Mouse (Mus musculus): Measurements from ENCODE around the gene Hck.

DNA sequence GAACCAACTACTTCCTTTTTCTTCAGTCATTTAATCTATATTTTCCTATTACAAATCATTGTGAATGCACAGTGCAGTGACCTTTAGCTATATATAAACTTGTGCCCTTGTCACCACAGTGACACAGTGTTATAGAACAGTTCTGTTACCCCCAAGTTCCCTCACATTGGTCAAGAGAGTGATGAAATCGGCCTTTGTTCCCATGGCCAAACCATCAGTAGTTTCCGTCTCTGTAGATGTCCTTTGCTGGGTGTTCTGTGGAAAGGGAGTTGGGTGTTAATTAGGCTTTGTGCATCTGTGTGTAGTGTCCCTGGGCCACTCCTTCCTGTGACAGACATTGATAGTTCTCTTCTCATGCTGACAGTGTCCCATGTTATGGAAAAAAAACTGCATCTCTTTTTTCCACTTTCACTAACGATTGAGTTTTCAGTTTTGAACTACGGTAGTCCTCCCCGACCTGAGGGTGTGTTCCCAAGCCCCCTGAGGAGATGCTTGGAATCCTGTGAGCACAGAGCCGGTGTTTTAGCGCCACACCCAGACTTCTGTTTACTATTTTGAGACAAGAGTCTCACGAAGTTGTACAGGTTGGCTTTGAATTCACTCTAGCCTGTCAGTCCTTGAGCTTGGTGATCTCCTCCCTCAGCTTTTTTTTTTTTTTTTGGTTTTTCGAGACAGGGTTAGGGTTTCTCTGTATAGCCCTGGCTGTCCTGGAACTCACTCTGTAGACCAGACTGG is 62.4 kb downstream of the Hck start:
- TF ChIP-seq HCFC1 (IDR thresholded peaks at IDR 0.05; ENCODE audit: borderline replicate concordance, insufficient read depth, low read length) (no peak), MAFK (IDR thresholded peaks at IDR 0.05; ENCODE audit: insufficient read depth, low read depth, low read length) (no peak), ZNF384 (IDR thresholded peaks at IDR 0.05; ENCODE audit: low read depth, low read length) (peak; percentile 50; the same call in 1 of the 2 replicates)

Data from ES-E14 (cell line).